ENCODE assay signal across 11 mouse cellular contexts in the genomic region with DNA sequence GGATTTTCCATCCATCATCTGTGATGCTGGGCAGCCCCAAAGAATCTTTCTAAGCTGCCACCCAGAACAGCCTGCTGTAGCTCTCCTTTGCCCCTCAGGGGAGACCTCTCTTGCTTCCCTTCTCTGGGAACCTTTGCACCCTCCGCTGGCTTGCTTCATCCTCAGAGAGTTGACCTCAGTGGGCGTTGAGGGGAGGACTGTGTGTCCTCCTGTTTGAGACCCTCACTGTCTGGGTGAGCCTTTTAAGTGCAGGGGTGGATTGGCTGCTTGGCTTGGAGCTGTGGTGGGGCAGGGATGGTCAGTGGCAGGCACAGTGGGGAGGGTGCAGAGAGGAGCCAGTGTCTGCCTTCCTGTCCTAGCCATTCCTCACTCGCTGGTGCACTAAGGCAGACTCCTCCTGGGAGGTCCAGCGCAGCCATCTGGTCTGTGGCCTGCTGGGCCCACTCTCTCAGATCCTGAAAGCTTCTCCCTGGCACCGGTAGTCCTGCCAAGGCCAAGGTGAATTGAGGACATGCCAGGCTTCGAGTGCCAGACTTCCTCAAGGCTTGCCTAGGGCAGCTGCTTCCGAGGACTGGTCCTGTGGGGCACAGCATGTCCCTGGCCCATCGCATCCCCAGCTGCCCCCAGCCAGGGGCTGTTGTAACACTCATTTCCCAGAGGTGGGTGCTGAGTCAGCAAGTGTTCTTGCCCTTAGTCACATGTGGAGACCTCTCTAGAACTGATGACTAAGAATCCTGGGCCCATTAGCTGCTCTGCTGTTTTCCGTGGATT. TPM values are rescaled to one million over a fixed set of nuclear protein-coding genes. Genes with fewer than 3 reads are reported as not detected.
A peak's percentile ranks its signal among the peaks of the same experiment; 100 is the strongest.
DNase-seq lines count a peak whose midpoint lies in the region; ATAC-seq lines count a peak whose summit lies in the region.
"Had no signal": no experiment of that assay in that cellular context is flagged by ENCODE, and none has a peak within 500 bp of the region (broad histone marks: within the 10 kb centered on the region; RNA-seq: fewer than 3 reads in every experiment).

No protein-coding gene starts in this region.

- ATAC-seq in kidney, embryonic 15.5 days (replicated peaks; ENCODE audit: low FRiP score): no peak
- no peak for ATAC-seq in megakaryocyte-erythroid progenitor cell, adult 5-6 weeks (replicated peaks; ENCODE audit: low FRiP score, low TSS enrichment, poor library complexity, severe bottlenecking)

- H3K4me1 ChIP-seq in kidney, embryonic 15.5 days: peaks cover 14% of the 10 kb centered on the region

- no peak overlapping the region for H3K4me3 ChIP-seq in kidney, embryonic 15.5 days (replicated peaks)

- DNase-seq in kidney, adult 18-20 months: peak; percentile 77
- DNase-seq in NIH3T3 (ENCODE audit: low read depth): peak; percentile 90
- peak; percentile 96 to 97 for DNase-seq in cerebellum, postnatal 25 days
- peak; percentile 47 for DNase-seq in kidney, postnatal 10 days
- no peak for DNase-seq in embryo, embryonic 11 days
- DNase-seq in thymus, postnatal 25 days: no peak

- H3K36me3 ChIP-seq in kidney, embryonic 15.5 days: no peaks in the 10 kb centered on the region
- H3K36me3 ChIP-seq: G1E had no signal

- H3K27ac ChIP-seq in kidney, embryonic 15.5 days: no peak overlapping the region

- H3K9ac ChIP-seq in kidney, embryonic 15.5 days: no peak overlapping the region

- WGBS in kidney, embryonic 15.5 days: 62% methylated on average over 9 of the region's 9 CpGs

- H3K27me3 ChIP-seq in kidney, embryonic 15.5 days: no peaks in the 10 kb centered on the region

- no peak overlapping the region for H3K4me2 ChIP-seq in kidney, embryonic 15.5 days

- no peaks in the 10 kb centered on the region for H3K9me3 ChIP-seq in kidney, embryonic 15.5 days (replicated peaks)
- H3K9me3 ChIP-seq: G1E had no signal

RNA-seq across cellular contexts. Expression of gene 2010003K11Rik, which starts 5.7 kb away (rescaled TPM):
- 0.28 TPM in 1 of 2 replicates, not detected in the other for polyA plus RNA-seq in kidney, embryonic 15.5 days (2015; fragmentation: Nextera tagmentation; extraction: Ambion mirVana)
- total RNA-seq in megakaryocyte-erythroid progenitor cell, adult 5-6 weeks (2014; fragmentation: Nextera tagmentation): not detected in 2 replicates
- not detected in 2 replicates for total RNA-seq in megakaryocyte-erythroid progenitor cell, adult 5-6 weeks (2017)
- total RNA-seq: left cerebral cortex, adult 8-10 months had no signal
- polyA plus RNA-seq: G1E; neural tube, embryonic 11.5 days had no signal

RNA-seq across cellular contexts. Expression of gene Syt12, which starts 15.5 kb away (rescaled TPM):
- 2.7 and 2.9 TPM in 2 replicates for polyA plus RNA-seq in kidney, embryonic 15.5 days (2015; fragmentation: Nextera tagmentation; extraction: Ambion mirVana)
- total RNA-seq in megakaryocyte-erythroid progenitor cell, adult 5-6 weeks (2014; fragmentation: Nextera tagmentation): not detected in 2 replicates
- total RNA-seq in megakaryocyte-erythroid progenitor cell, adult 5-6 weeks (2017): not detected in 2 replicates
- polyA plus RNA-seq: G1E had no signal

RNA-seq across cellular contexts. Expression of gene Pcx, which starts 17.6 kb away (rescaled TPM):
- polyA plus RNA-seq in kidney, embryonic 15.5 days (2015; fragmentation: Nextera tagmentation; extraction: Ambion mirVana): 30.4 and 35.2 TPM in 2 replicates
- 4.8 and 11.0 TPM in 2 replicates for total RNA-seq in megakaryocyte-erythroid progenitor cell, adult 5-6 weeks (2014; fragmentation: Nextera tagmentation)
- 2.9 and 3.9 TPM in 2 replicates for total RNA-seq in megakaryocyte-erythroid progenitor cell, adult 5-6 weeks (2017)

RNA-seq across cellular contexts. Expression of gene Rhod, which starts 53.5 kb away (rescaled TPM):
- 41.1 and 43.0 TPM in 2 replicates for polyA plus RNA-seq in kidney, embryonic 15.5 days (2015; fragmentation: Nextera tagmentation; extraction: Ambion mirVana)
- total RNA-seq in megakaryocyte-erythroid progenitor cell, adult 5-6 weeks (2014; fragmentation: Nextera tagmentation): 0.72 TPM in 1 of 2 replicates, not detected in the other
- total RNA-seq in megakaryocyte-erythroid progenitor cell, adult 5-6 weeks (2017): not detected in 2 replicates

Comparison
In these comparisons a context has a peak if more than half of its experiments do, and no peak if none do; other contexts are left out.
1. DNase-seq: peak in kidney, adult 18-20 months (single experiment), NIH3T3 (single experiment), cerebellum, postnatal 25 days (2 of 2) and kidney, postnatal 10 days (single experiment); none in embryo, embryonic 11 days (single experiment) and thymus, postnatal 25 days (single experiment).